Mouse (Mus musculus): ENCODE measurements around the gene Tead1. TPM values are rescaled to one million over a fixed set of nuclear protein-coding genes. Genes with fewer than 3 reads are reported as not detected.

Tead1 gene
- polyA plus RNA-seq, 1 experiment from 2014 or later, result 18.9 TPM

DNA sequence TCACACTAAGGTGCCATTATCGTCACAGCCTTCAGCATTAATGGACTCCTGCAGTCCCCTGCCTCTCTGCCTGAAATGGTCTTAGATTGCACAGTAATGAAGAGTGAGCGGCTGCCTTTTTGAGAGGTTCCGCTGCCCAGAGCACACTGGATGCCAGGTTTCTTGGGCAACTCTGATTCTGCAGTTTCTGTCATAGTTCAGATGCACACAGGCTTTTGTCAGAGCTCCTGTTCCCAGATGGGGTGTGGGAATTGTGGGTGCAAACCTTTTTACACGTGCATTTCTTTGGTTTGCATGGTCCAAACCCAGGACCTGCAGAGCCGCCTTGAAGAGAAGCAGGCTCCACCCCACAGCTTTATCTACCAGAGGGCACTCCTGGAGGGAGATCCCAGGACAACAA lies 19.3 kb upstream of the Tead1 start:
- no peak overlapping the region for H3K4me2 ChIP-seq (ENCODE audit: low read depth, low read length)
- ATAC-seq (ENCODE audit: insufficient read depth, low FRiP score), result no peak
- no peak overlapping the region for H3K4me3 ChIP-seq (replicated peaks; ENCODE audit: low read length)
- WGBS, result 52% methylated on average over 5 of the region's 5 CpGs
- no peaks in the 10 kb centered on the region for H3K36me3 ChIP-seq (ENCODE audit: control insufficient read depth, insufficient read depth, low read length)
- no peaks in the 10 kb centered on the region for H3K9me3 ChIP-seq (replicated peaks; ENCODE audit: control insufficient read depth, low read length)
- no peaks in the 10 kb centered on the region for H3K27me3 ChIP-seq (ENCODE audit: control insufficient read depth, insufficient read depth, low read length)
- peaks cover 19% of the 10 kb centered on the region for H3K4me1 ChIP-seq (ENCODE audit: control insufficient read depth, insufficient read depth, low read length)
- H3K27ac ChIP-seq (ENCODE audit: low read length), result no peak overlapping the region
- no peak overlapping the region for H3K9ac ChIP-seq (ENCODE audit: low read length)

GRCm38 (mm10) chr7:112660325-112660724 lies 18.8 kb upstream of the Tead1 start:
- Histone ChIP-seq H3K9me3 (replicated peaks; ENCODE audit: control insufficient read depth, low read length) (no peaks in the 10 kb centered on the region), H3K27ac (ENCODE audit: low read length) (no peak overlapping the region), H3K4me3 (replicated peaks; ENCODE audit: low read length) (no peak overlapping the region), H3K36me3 (ENCODE audit: control insufficient read depth, insufficient read depth, low read length) (no peaks in the 10 kb centered on the region), H3K27me3 (ENCODE audit: control insufficient read depth, insufficient read depth, low read length) (no peaks in the 10 kb centered on the region), H3K4me1 (ENCODE audit: control insufficient read depth, insufficient read depth, low read length) (peaks cover 19% of the 10 kb centered on the region), H3K9ac (ENCODE audit: low read length) (no peak overlapping the region), H3K4me2 (ENCODE audit: low read depth, low read length) (no peak overlapping the region)
- 0 out of 2 replicates have a peak, but pooled peaks have one; percentile 44 for ATAC-seq (ENCODE audit: insufficient read depth, low FRiP score)
- 22% methylated on average over 1 of the region's 1 CpGs for WGBS

DNA sequence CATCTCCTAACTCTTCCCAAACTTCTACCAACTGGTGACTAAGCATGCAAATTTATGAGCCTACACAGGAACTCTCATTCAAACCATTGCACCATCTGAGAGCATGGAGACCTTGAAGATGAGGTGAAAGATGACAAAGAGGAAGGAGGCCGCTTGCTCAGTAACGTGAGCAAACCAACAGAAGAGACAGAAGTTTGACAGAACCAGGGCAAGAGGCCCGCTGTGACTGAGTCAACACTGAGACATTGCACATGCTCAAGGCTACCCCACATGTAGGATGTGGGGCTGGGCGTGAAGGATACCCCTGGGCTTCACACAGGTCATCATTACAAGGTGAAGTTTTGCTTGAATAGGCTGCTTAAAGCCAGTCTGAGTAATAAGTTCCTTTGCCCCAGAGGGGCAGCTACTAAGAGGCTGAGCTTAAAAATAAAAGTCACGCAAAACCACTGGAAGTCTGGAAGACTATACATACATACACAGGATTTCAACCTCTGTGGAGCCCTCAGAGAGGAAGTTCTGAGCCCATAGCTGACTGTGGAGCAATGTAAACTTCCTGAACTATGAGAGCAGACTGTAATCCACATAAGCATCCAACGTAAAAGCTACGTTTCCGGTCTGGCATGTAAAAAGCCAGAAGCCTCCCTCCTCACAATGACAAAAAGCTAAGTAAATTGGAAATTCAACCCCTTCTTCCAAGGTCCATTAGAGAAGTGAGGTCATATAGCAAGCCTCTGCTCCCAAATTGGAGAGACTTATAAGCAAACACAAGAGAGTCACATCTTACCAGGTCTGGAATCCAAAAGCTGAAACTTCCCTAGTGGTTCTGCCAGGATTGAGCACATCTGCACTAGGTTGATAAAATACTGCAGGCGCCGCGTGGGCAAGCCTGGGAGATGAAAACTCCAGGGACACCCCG lies 16.5 kb upstream of the Tead1 start:
- Histone ChIP-seq H3K27me3 (ENCODE audit: control insufficient read depth, insufficient read depth, low read length) (no peaks in the 10 kb centered on the region), H3K9ac (ENCODE audit: low read length) (no peak overlapping the region), H3K4me2 (ENCODE audit: low read depth, low read length) (peak overlapping the region; percentile 36), H3K36me3 (ENCODE audit: control insufficient read depth, insufficient read depth, low read length) (no peaks in the 10 kb centered on the region), H3K9me3 (replicated peaks; ENCODE audit: control insufficient read depth, low read length) (no peaks in the 10 kb centered on the region), H3K4me3 (replicated peaks; ENCODE audit: low read length) (no peak overlapping the region), H3K27ac (ENCODE audit: low read length) (peak overlapping the region; percentile 92), H3K4me1 (ENCODE audit: control insufficient read depth, insufficient read depth, low read length) (peaks cover 10% of the 10 kb centered on the region)
- WGBS, result 37% methylated on average over 12 of the region's 12 CpGs
- peak; percentile 37; the same call in 1 of the 2 replicates for ATAC-seq (ENCODE audit: insufficient read depth, low FRiP score)

DNA sequence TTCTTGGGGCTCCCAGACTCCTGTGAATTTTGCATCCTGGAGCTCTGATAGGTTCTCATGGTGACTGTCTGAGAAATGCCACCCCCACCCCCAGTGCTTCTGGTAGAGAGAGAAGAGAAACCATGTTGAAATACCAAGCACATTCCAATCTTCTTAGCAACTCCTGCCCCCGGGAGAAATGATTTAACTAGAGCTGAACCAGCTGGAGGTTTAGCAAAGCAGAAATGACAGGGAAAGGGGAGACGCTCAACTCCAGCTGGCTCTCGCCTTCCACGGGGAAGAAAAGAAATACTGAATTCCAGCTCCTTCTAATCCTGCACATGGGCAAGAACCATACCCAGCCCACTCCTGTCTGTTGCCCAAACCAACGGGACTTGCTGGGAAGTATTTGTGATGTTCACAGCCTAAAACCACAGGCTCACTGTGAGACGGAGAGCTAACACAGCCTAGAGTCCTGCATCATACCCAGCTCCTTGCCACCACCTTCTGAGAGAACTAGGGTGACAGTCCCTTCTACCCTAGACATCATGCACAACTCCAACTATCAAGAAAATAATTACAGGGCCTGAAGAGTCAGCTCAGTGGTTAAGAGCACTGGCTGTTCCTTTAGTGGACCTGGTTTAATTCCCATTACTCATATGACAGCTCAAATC lies 15.7 kb upstream of the Tead1 start:
- peak overlapping the region; percentile 23; the same call in 1 of the 2 replicates for H3K9ac ChIP-seq (ENCODE audit: low read length)

DNA sequence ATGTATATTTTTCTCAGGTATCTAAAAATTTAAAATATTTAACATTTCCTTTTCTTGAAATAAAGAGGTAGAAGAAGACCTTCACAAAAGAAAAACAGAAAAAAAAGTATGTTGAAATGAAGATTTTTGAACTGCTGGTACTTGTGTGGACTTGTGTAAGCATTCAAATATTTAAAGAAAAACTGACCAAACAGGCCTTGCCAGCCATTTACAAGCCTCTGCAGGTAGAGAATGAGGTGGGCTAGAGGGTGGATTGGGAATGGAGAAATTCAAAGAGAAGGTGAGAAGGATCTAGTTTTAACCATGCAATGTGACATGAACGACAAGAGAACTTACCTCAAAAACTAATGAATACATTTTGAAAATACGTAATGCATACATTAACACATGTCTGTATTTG lies 9.1 kb upstream of the Tead1 start:
- H3K27ac ChIP-seq (ENCODE audit: low read length), result no peak overlapping the region
- no peaks in the 10 kb centered on the region for H3K27me3 ChIP-seq (ENCODE audit: control insufficient read depth, insufficient read depth, low read length)
- WGBS, result 63% methylated on average over 2 of the region's 2 CpGs
- H3K9me3 ChIP-seq (replicated peaks; ENCODE audit: control insufficient read depth, low read length), result no peaks in the 10 kb centered on the region
- no peak overlapping the region for H3K4me3 ChIP-seq (replicated peaks; ENCODE audit: low read length)
- no peaks in the 10 kb centered on the region for H3K4me1 ChIP-seq (ENCODE audit: control insufficient read depth, insufficient read depth, low read length)
- no peaks in the 10 kb centered on the region for H3K36me3 ChIP-seq (ENCODE audit: control insufficient read depth, insufficient read depth, low read length)
- no peak for ATAC-seq (ENCODE audit: insufficient read depth, low FRiP score)
- no peak overlapping the region for H3K4me2 ChIP-seq (ENCODE audit: low read depth, low read length)
- H3K9ac ChIP-seq (ENCODE audit: low read length), result no peak overlapping the region

More for the DNA sequence above, 15.7 kb upstream of the Tead1 start:
- Histone ChIP-seq H3K27me3 (ENCODE audit: control insufficient read depth, insufficient read depth, low read length) (no peaks in the 10 kb centered on the region), H3K4me3 (replicated peaks; ENCODE audit: low read length) (no peak overlapping the region), H3K4me2 (ENCODE audit: low read depth, low read length) (peak overlapping the region; percentile 36), H3K9me3 (replicated peaks; ENCODE audit: control insufficient read depth, low read length) (no peaks in the 10 kb centered on the region), H3K4me1 (ENCODE audit: control insufficient read depth, insufficient read depth, low read length) (peaks cover 10% of the 10 kb centered on the region), H3K36me3 (ENCODE audit: control insufficient read depth, insufficient read depth, low read length) (no peaks in the 10 kb centered on the region), H3K27ac (ENCODE audit: low read length) (peak overlapping the region; percentile 92)
- peak; percentile 82 for ATAC-seq (ENCODE audit: insufficient read depth, low FRiP score)
- 19% methylated on average over 6 of the region's 6 CpGs for WGBS

DNA sequence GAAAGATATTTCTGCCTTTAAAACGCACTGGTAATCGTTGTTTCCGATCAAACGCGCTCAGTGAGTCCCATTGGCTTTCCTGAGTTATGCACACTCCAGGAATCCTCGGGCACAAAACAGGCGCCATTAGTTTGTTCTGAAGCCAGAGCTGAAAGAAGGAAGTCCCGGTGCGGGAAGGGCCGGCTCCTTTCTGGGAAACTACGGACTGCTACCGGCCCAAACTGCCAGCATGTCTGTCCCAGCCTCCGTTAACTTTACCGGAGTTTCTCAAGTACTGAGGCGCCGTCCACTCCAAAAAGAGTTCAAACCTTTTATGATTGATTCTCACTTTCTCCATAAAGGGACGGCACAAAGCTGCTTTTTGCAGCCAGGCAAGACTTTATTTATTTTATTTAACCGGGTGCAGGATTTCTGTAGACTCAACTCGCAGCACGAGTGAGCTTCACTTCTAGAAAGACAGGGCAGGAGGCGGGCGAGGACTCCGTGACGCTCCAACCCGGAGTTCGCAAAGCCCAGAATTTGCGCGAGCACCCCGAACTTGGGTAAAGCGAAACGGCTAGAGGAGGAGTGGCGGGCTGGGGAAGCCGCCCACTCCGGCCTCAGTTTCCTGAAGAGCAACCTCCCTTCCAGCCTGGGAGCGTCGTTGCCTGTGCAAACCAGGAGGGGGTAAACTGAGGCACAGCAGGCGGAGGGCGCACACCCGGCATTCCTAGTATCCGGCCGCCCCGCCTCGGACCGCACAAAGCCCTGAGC lies 524 bp upstream of the Tead1 start:
- no peaks in the 10 kb centered on the region for H3K27me3 ChIP-seq (ENCODE audit: control insufficient read depth, insufficient read depth, low read length)
- H3K4me2 ChIP-seq (ENCODE audit: low read depth, low read length), result peak overlapping the region; percentile 83
- H3K4me3 ChIP-seq (replicated peaks; ENCODE audit: low read length), result peak overlapping the region; percentile 77
- under 1% methylated on average over 44 of the region's 44 CpGs for WGBS
- peak overlapping the region; percentile 96 for H3K9ac ChIP-seq (ENCODE audit: low read length)
- peaks cover 9% of the 10 kb centered on the region; the same call in 1 of the 2 replicates for H3K4me1 ChIP-seq (ENCODE audit: control insufficient read depth, insufficient read depth, low read length)
- ATAC-seq (ENCODE audit: insufficient read depth, low FRiP score), result peak; percentile 71
- H3K36me3 ChIP-seq (ENCODE audit: control insufficient read depth, insufficient read depth, low read length), result no peaks in the 10 kb centered on the region
- peak overlapping the region; percentile 98 for H3K27ac ChIP-seq (ENCODE audit: low read length)
- H3K9me3 ChIP-seq (replicated peaks; ENCODE audit: control insufficient read depth, low read length), result no peaks in the 10 kb centered on the region

GRCm38 (mm10) chr7:112679513-112680245 lies 561 bp downstream of the Tead1 start:
- ATAC-seq (ENCODE audit: insufficient read depth, low FRiP score), result peak; percentile 60
- no peaks in the 10 kb centered on the region for H3K27me3 ChIP-seq (ENCODE audit: control insufficient read depth, insufficient read depth, low read length)
- no peaks in the 10 kb centered on the region for H3K36me3 ChIP-seq (ENCODE audit: control insufficient read depth, insufficient read depth, low read length)
- no peaks in the 10 kb centered on the region for H3K9me3 ChIP-seq (replicated peaks; ENCODE audit: control insufficient read depth, low read length)
- H3K4me2 ChIP-seq (ENCODE audit: low read depth, low read length), result peak overlapping the region; percentile 83
- peaks cover 14% of the 10 kb centered on the region for H3K4me1 ChIP-seq (ENCODE audit: control insufficient read depth, insufficient read depth, low read length)
- under 1% methylated on average over 92 of the region's 95 CpGs for WGBS
- H3K27ac ChIP-seq (ENCODE audit: low read length), result peak overlapping the region; percentile 98
- peak overlapping the region; percentile 96 for H3K9ac ChIP-seq (ENCODE audit: low read length)
- peak overlapping the region; percentile 77 for H3K4me3 ChIP-seq (replicated peaks; ENCODE audit: low read length)

- no peak for ATAC-seq (ENCODE audit: insufficient read depth, low FRiP score)
Observed at GRCm38 (mm10) chr7:112680498-112681251, 1.6 kb downstream of the Tead1 start.

More at GRCm38 (mm10) chr7:112680498-112681251, 1.6 kb downstream of the Tead1 start:
- Histone ChIP-seq H3K27me3 (ENCODE audit: control insufficient read depth, insufficient read depth, low read length) (no peaks in the 10 kb centered on the region), H3K4me3 (replicated peaks; ENCODE audit: low read length) (peak overlapping the region; percentile 77), H3K9me3 (replicated peaks; ENCODE audit: control insufficient read depth, low read length) (no peaks in the 10 kb centered on the region), H3K4me1 (ENCODE audit: control insufficient read depth, insufficient read depth, low read length) (peaks cover 24% of the 10 kb centered on the region), H3K4me2 (ENCODE audit: low read depth, low read length) (peak overlapping the region; percentile 83), H3K36me3 (ENCODE audit: control insufficient read depth, insufficient read depth, low read length) (no peaks in the 10 kb centered on the region), H3K9ac (ENCODE audit: low read length) (peak overlapping the region; percentile 80), H3K27ac (ENCODE audit: low read length) (peak overlapping the region; percentile 84)
- WGBS, result 2% methylated on average over 22 of the region's 22 CpGs

Data from stomach, embryonic 16.5 days (tissue).